Mouse (Mus musculus) hindbrain, embryonic 14.5 days (tissue): ENCODE measurements around the gene Slc5a11. TPM values are rescaled to one million over a fixed set of nuclear protein-coding genes. Genes with fewer than 3 reads are reported as not detected.

Source experiments
- ATAC-seq: fragments of 200-750 bp; cut with Nextera tagmentation; 2 replicates; pipeline ENCODE4 v1.8.0; 2017; ENCODE audit warnings: moderate number of reproducible peaks, mild to moderate bottlenecking, moderate TSS enrichment, moderate library complexity; ENCODE audit not compliant: low FRiP score
- DNase-seq: peaks from one replicate; pipeline ENCODE4 v3.0.0-alpha.2; 2015; ENCODE audit warnings: low spot score
- H3K27ac ChIP-seq: fragments of 300-500 bp; sonication (generic); 2 replicates; pipeline ENCODE4 v1.5.1; 2014; ENCODE audit warnings: mild to moderate bottlenecking, moderate library complexity
- H3K27me3 ChIP-seq: fragments of 300-500 bp; sonication (generic); 2 replicates; pipeline ENCODE4 v1.6.1; 2014; ENCODE audit warnings: mild to moderate bottlenecking, low read length, mixed read lengths; ENCODE audit not compliant: control insufficient read depth, insufficient read depth
- H3K36me3 ChIP-seq: fragments of 300-500 bp; sonication (generic); replicated peaks from 2 replicates; pipeline ENCODE4 v1.6.1; 2014; ENCODE audit not compliant: control insufficient read depth, insufficient read depth
- H3K4me1 ChIP-seq: fragments of 300-500 bp; sonication (generic); replicated peaks from 2 replicates; pipeline ENCODE4 v1.6.1; 2014; ENCODE audit warnings: antibody characterized with exemption, low read length, mixed read lengths; ENCODE audit not compliant: control insufficient read depth, insufficient read depth
- H3K4me2 ChIP-seq: fragments of 300-500 bp; sonication (generic); replicated peaks from 2 replicates; pipeline ENCODE4 v1.6.1; 2014; ENCODE audit warnings: mild to moderate bottlenecking, moderate library complexity
- H3K4me3 ChIP-seq: fragments of 300-500 bp; sonication (generic); replicated peaks from 2 replicates; pipeline ENCODE4 v1.5.1; 2014; ENCODE audit warnings: mild to moderate bottlenecking, low read length
- H3K9ac ChIP-seq: fragments of 300-500 bp; sonication (generic); 2 replicates; pipeline ENCODE4 v1.6.1; 2014
- H3K9me3 ChIP-seq: fragments of 300-500 bp; sonication (generic); 2 replicates; pipeline ENCODE4 v1.6.1; 2016; ENCODE audit warnings: low read length; ENCODE audit not compliant: control insufficient read depth
- WGBS: fragments of 180-500 bp; shearing (Covaris S2); extraction: QIAGEN DNeasy Blood & Tissue Kit; methylation state at CpG from one replicate; pipeline ENCODE4 v1.1.7; 2014; 5-methylcytosine and 5-hydroxymethylcytosine counted together
- polyA plus RNA-seq: library from polyadenylated mRNA; unstranded; fragments of >200 nt; fragmentation: Nextera tagmentation; extraction: Ambion mirVana; gene quantifications from 2 replicates; pipeline ENCODE4 v1.2.1, GENCODE M21; 2014

Slc5a11 gene
- polyA plus RNA-seq, 1 experiment from 2014 or later = not detected

- H3K9ac ChIP-seq = no peak overlapping the region
- WGBS = 40% methylated on average over 14 of the region's 14 CpGs
- no peak overlapping the region for H3K4me3 ChIP-seq
- H3K27ac ChIP-seq = no peak overlapping the region
- H3K4me1 ChIP-seq = no peaks in the 10 kb centered on the region
- no peaks in the 10 kb centered on the region for H3K36me3 ChIP-seq
- no peaks in the 10 kb centered on the region for H3K9me3 ChIP-seq
- H3K4me2 ChIP-seq = no peak overlapping the region
- ATAC-seq = no peak
- peak; percentile 73 for DNase-seq
- no peaks in the 10 kb centered on the region for H3K27me3 ChIP-seq
Measured at GRCm38 (mm10) chr7:123205261-123205660, 9.3 kb upstream of the Slc5a11 start.

DNA sequence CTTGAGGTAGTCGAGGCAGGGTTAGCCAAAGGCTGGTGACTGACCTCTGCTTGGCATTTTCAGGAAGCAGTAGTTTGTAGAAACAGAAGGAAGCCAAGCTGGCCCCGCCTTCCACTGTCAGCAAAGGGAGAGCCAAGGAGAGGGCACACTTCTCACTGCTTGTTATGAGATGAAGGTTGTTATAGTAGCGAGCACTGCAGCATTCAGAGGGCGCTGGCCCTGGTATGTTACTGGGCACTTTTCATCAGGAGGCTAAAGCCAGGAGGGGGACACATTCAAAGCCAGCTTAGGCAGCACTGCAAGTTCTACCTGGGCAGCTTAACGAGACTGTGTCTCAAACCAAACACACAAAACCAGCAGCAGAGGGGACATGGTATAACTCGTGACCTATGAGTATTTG, 7.0 kb upstream of the Slc5a11 start:
- 83% methylated on average over 6 of the region's 6 CpGs for WGBS
- Histone ChIP-seq H3K4me1 (no peaks in the 10 kb centered on the region), H3K27ac (no peak overlapping the region), H3K4me3 (no peak overlapping the region), H3K4me2 (no peak overlapping the region), H3K9me3 (no peaks in the 10 kb centered on the region), H3K36me3 (no peaks in the 10 kb centered on the region), H3K9ac (no peak overlapping the region), H3K27me3 (no peaks in the 10 kb centered on the region)
- DNase-seq = no peak
- no peak for ATAC-seq

DNA sequence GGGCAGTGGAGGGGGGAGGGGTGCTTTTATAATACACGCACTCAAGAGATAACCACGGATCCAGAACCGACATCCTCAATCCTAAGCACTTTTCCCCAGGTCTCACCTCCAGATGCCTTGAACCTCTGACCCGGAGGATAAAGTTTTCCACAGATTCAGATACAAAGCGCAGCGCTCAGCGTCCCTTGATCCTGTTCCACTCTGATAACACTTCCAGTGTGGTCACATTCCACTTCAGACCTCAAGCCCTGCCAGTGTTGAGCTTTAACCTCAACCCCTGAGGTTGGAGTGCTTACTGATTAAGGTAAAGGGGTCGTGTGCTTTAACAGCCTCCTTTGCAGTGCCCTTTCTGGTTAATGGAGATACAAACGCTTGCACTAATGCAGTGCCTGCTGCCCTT, 4.7 kb upstream of the Slc5a11 start:
- H3K27ac ChIP-seq = no peak overlapping the region
- no peak overlapping the region for H3K4me3 ChIP-seq
- WGBS = 78% methylated on average over 9 of the region's 9 CpGs
- H3K36me3 ChIP-seq = no peaks in the 10 kb centered on the region
- no peak overlapping the region for H3K4me2 ChIP-seq
- ATAC-seq (no peak), DNase-seq (no peak)
- H3K9ac ChIP-seq = no peak overlapping the region
- no peaks in the 10 kb centered on the region for H3K27me3 ChIP-seq
- no peaks in the 10 kb centered on the region for H3K9me3 ChIP-seq
- H3K4me1 ChIP-seq = no peaks in the 10 kb centered on the region

- H3K27ac ChIP-seq = no peak overlapping the region
- H3K4me3 ChIP-seq = no peak overlapping the region
- ATAC-seq (no peak), DNase-seq (no peak)
- H3K36me3 ChIP-seq = no peaks in the 10 kb centered on the region
- H3K27me3 ChIP-seq = no peaks in the 10 kb centered on the region
- H3K9me3 ChIP-seq = no peaks in the 10 kb centered on the region
- H3K9ac ChIP-seq = no peak overlapping the region
- no peaks in the 10 kb centered on the region for H3K4me1 ChIP-seq
- H3K4me2 ChIP-seq = no peak overlapping the region
- WGBS = 52% methylated on average over 5 of the region's 5 CpGs
Measured at GRCm38 (mm10) chr7:123211461-123211860, 3.1 kb upstream of the Slc5a11 start.

GRCm38 (mm10) chr7:123212316-123212715, 2.3 kb upstream of the Slc5a11 start:
- Histone ChIP-seq H3K27me3 (no peaks in the 10 kb centered on the region), H3K9me3 (no peaks in the 10 kb centered on the region), H3K4me1 (no peaks in the 10 kb centered on the region), H3K36me3 (no peaks in the 10 kb centered on the region), H3K9ac (no peak overlapping the region), H3K4me3 (no peak overlapping the region), H3K27ac (no peak overlapping the region), H3K4me2 (no peak overlapping the region)
- ATAC-seq (no peak), DNase-seq (no peak)
- WGBS = 83% methylated on average over 5 of the region's 5 CpGs

DNA sequence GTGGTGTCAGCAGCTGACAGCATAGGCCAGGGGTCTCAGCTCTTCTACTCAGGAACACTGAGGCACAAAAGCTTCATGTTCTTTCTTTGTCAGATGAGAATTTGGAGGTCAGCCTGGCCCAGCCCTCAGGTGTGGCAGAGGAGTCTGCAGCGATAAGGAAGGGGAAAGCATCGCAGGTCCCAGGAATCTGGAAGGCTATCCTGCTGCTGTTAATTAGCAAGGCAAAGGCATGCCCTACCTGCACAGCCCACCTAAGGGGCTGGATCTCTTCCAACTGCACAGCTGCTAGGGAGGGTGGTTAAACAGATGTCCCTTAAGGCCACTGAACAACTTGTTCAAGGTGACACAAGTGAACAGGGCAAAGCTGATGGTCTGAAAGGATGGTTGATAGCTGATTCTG, 558 bp downstream of the Slc5a11 start:
- 68% methylated on average over 2 of the region's 2 CpGs for WGBS
- Histone ChIP-seq H3K4me2 (no peak overlapping the region), H3K9me3 (no peaks in the 10 kb centered on the region), H3K27ac (no peak overlapping the region), H3K4me3 (no peak overlapping the region), H3K36me3 (no peaks in the 10 kb centered on the region), H3K9ac (no peak overlapping the region), H3K4me1 (no peaks in the 10 kb centered on the region), H3K27me3 (no peaks in the 10 kb centered on the region)
- no peak for DNase-seq
- no peak for ATAC-seq

DNA sequence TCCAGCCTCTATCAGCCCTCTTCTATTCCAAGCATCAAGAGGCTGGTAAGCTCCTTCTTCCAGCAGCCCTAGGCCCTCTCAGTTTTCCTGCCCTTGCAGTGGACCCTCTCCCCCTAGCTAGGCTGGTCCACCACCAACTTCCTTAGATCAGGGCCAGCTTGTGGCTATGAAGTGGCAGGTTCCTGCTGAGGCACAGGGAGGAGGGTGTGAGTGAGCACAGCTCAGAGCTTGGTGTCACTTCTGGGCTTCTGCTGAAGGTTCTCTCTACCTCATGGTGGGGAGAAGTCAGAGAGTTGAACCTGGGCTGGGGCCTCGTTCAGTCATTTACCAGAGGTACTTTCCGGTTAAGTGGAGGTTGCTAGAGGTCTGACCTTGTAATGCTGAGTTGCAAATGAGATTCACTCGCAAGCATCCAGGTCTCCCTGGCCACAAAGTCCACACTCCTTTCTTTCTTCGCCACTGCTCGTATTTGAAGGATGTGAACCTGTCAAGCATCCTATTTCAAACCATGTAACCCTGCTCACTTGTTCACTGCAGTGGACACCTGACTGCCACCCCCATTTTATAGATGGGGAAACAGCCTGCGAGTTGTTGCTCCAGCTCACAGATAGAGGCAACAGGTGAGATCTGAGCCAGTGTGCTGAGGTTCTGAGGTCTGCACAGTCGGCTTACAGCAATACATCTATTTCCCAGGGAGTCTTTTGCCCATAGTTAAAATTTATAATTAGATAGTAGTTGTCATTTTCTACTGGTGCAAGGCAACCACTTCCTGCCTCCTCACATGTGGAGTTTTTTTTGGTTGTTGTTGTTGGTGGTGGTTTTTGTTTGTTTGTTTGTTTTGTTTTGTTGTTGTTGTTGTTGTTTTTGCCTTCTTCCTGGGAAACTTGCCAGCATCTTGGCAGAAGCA, 3.1 kb downstream of the Slc5a11 start:
- no peak overlapping the region for H3K9ac ChIP-seq
- no peaks in the 10 kb centered on the region for H3K4me1 ChIP-seq
- H3K4me3 ChIP-seq = no peak overlapping the region
- no peaks in the 10 kb centered on the region for H3K9me3 ChIP-seq
- no peaks in the 10 kb centered on the region for H3K36me3 ChIP-seq
- no peak overlapping the region for H3K4me2 ChIP-seq
- WGBS = 74% methylated on average over 7 of the region's 7 CpGs
- ATAC-seq (no peak), DNase-seq (no peak)
- no peak overlapping the region for H3K27ac ChIP-seq
- no peaks in the 10 kb centered on the region for H3K27me3 ChIP-seq

DNA sequence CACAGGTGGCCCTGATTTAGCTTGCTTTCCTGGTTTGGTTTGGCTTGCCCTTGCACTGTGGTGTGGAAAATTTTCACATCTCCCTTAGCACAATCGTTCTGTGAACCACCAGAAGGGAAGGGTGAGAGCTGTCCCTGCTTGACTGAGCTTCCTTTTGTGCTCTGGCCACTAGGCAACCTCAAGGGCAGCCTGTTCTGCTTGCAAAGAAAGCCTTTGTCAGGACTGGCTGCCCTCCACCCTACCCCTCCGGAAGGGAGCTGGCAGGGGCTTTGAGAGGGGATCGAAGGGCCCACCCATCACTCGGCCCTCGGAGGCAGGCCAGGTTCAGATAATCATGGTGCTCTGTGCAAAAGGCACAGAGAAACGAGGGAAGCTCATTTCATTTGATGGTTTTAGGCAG, 4.0 kb downstream of the Slc5a11 start:
- no peaks in the 10 kb centered on the region for H3K9me3 ChIP-seq
- no peaks in the 10 kb centered on the region for H3K27me3 ChIP-seq
- no peak overlapping the region for H3K4me2 ChIP-seq
- H3K27ac ChIP-seq = no peak overlapping the region
- H3K36me3 ChIP-seq = no peaks in the 10 kb centered on the region
- H3K4me3 ChIP-seq = no peak overlapping the region
- 20% methylated on average over 6 of the region's 6 CpGs for WGBS
- peak; percentile 65; the same call in 1 of the 2 replicates for ATAC-seq
- H3K4me1 ChIP-seq = no peaks in the 10 kb centered on the region
- DNase-seq = no peak
- no peak overlapping the region for H3K9ac ChIP-seq

- Histone ChIP-seq H3K9ac (no peak overlapping the region), H3K27ac (no peak overlapping the region), H3K4me2 (no peak overlapping the region), H3K4me3 (no peak overlapping the region), H3K9me3 (no peaks in the 10 kb centered on the region), H3K27me3 (no peaks in the 10 kb centered on the region), H3K36me3 (no peaks in the 10 kb centered on the region), H3K4me1 (no peaks in the 10 kb centered on the region)
- ATAC-seq (no peak), DNase-seq (no peak)
- WGBS = 75% methylated on average over 13 of the region's 13 CpGs
Measured at GRCm38 (mm10) chr7:123219781-123220632, 5.4 kb downstream of the Slc5a11 start.
